Mouse (Mus musculus) adrenal gland, adult 2 months (tissue): Measurements from ENCODE around the gene Helb. TPM values are rescaled to one million over a fixed set of nuclear protein-coding genes. Genes with fewer than 3 reads are reported as not detected.
A peak's percentile ranks its signal among the peaks of the same experiment; 100 is the strongest.
"Not testable (repeated sequence)": the region's sequence is repeated elsewhere in the genome, so short reads cannot be mapped to it uniquely, and the experiment has no call there.

Experiments
- DNase-seq: peaks from one replicate; pipeline ENCODE4 v3.0.0; 2021
- long read RNA-seq: library from polyadenylated mRNA; stranded (forward); transcript quantifications from one replicate; pipeline ENCODE4 v2.0.0, GENCODE M21; 2021
- polyA plus RNA-seq: library from polyadenylated mRNA; depleted of rRNA; stranded (reverse); fragments of >200 nt; gene quantifications from 2 replicates; pipeline ENCODE4 v1.2.3, GENCODE M21; 2012; rRNA removed
- total RNA-seq, 2 experiments: library from RNA; stranded (reverse); gene quantifications; 2 replicates each; pipeline ENCODE4 v1.2.3; 2021

Helb gene
- 10 to 100 TPM in 1 of 2 experiments, 1 to 10 TPM in 1; 6.9 to 10.1 TPM for total RNA-seq
- 3.4 and 4.8 TPM in 2 replicates for polyA plus RNA-seq
- long read RNA-seq, full-length matches to known transcripts: 2 of 4 reads
- long read RNA-seq, partial matches to known transcripts: 1 of 4 reads
- long read RNA-seq, other reads (novel, unspliced or antisense): 1 of 4 reads

GRCm38 (mm10) chr10:120112507-120113396, at the start of gene Helb:
TSS of gene Helb (minus strand) at chr10:120112987.
- peak; percentile 99 for DNase-seq

- no peak for DNase-seq
Observed at GRCm38 (mm10) chr10:120160533-120160932, 47.7 kb upstream of the Helb start.

DNA sequence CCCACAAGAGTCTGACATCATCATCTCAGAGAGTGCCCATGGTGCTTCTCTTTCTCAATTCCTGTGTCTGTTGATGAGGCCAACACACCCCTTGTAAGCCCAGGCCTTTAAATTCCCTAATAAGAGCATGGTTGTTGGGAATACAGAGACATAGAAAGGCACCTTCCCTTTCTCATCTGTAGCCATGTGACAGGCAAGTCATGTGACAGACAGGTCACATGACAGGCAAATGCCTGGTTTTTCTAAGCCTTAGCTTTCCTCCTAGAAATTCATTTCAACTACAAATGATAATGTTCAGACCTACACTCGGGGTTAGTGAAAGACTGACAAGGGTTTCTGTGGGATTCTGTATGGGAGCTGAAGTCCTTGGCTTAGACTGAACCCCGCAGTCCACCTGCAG, 41.1 kb upstream of the Helb start:
- DNase-seq: no peak

- no peak for DNase-seq
Observed at GRCm38 (mm10) chr10:120151672-120152071, 38.9 kb upstream of the Helb start.

GRCm38 (mm10) chr10:120140916-120141516, 28.2 kb upstream of the Helb start:
- no peak for DNase-seq

DNA sequence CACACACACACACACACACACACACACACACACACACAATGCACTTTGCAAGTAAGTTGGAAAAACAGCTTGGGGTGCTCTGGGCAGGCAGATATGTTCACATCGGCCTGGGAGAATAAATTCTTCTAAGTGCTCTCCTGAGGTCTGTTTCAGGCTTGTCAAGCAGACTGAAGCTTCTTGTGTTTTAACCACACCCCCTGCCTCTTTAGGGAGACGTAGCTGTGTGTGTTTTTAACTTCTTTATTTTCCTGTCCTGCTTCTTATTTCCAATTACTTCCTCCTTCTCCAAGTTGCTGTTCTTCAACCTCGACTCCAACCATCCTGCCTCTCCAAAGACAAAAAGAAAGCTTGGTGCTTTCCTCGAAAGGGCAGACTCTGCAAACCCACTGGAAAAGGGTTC, 27.4 kb upstream of the Helb start:
- DNase-seq: no peak

DNA sequence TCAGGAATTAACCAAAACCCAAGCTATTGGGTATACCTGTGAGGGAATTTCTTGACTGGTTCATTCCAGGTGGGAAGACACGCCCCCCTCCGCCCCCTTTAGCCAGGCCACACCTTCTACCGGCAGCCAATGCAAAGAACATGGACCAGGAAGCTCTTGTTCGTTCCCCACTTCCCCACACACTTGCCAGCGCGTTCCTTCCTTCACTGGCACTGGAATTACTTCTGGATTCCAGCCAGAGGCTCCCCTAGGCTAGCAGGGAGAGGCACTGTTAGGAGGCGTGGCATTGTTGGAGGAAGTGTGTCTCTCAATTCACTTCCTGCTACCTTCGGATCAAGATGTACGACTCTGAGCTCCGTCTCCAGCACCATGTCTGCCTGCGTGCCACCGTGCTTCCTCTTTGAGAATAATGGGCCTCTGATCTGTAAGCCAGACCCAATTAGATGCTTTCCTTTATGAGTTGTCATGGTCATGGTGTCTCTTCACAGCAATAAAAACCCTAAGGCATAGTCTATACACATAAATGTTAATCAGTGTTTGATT, 23.3 kb upstream of the Helb start:
- no peak for DNase-seq

- DNase-seq: no peak
Observed at GRCm38 (mm10) chr10:120133697-120134096, 20.9 kb upstream of the Helb start.

DNA sequence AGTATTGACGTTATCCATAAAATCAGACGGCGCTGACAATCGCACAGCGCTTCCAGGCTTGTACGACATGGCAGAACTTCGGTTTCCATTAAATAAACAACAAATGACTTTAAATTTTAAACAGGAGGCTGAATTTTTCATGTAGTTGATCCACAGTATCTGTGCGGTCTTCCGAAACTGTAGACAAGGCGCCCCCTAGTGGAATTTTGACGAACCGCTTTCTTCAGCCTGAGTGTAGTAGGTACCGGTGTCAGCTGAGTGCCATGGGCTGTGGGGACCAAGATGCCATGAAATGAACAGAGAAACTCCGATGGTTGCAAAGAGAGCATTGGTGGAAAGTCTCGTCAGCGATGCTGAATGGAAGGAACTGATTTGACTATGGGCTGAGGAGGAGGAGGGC, 17.8 kb upstream of the Helb start:
- DNase-seq: peak; percentile 11

GRCm38 (mm10) chr10:120128601-120129277, 16.0 kb upstream of the Helb start:
- DNase-seq: no peak

DNA sequence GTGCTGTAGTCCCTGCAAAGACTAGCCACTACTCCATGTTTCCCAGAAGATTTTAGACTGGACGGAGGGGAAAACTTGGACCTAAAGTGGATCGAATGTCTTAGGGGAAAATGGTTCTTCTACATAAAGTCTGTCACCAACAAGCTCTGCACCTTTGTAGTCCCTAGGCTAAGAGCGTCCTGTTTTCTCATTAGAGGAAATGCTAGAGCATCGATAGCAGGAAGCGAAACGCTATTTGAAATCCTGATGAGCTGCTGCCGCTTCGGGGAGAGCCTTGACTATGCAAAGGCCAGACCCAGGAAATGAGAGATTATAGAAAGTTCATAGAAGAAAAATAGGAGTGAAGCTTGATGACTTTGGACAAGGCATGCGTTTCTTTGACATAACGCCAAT, 12.7 kb upstream of the Helb start:
- DNase-seq: no peak

GRCm38 (mm10) chr10:120124801-120125464, 12.1 kb upstream of the Helb start:
- peak; percentile 84 for DNase-seq

DNA sequence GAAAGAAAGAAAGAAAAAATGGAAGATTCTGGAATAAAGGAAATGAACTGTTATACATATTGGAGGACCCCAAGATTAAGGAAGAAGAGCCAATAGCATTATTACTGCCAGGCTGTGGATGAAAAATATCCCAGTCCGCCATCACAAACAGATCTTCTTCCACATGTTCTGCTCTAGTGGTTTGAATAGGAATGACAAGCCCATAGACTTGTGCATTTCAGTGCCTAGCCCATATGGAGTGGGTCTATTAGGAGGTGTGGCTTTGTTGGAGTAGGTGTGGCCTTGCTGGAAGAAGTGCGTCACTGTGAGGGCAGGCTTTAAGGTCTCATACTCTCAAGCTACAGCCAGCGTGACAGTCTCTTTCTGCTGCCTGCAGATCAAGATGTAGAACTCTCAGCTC, 10.9 kb upstream of the Helb start:
- DNase-seq: no peak

GRCm38 (mm10) chr10:120115249-120115648, 2.5 kb upstream of the Helb start:
- no peak for DNase-seq

GRCm38 (mm10) chr10:120114493-120114892, 1.7 kb upstream of the Helb start:
- no peak for DNase-seq

DNA sequence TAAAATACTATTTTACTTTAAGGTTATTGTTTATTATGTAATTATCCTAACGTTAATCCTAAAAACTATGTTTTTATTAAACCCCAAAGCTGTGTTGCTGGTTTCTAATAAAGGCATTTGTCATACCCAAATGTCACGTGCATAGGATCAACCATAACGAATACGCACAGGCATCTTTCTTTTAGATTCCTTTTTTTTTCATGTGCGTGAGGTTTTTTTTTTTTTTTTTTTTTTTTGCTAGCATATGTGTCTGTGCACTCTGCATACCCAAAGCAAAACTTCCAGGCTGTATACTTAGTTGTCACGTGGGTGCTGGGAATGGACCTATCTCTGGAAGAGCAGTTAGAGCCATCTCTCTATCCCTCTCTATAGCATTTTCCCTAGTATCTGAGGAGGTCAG, 1.2 kb upstream of the Helb start:
- no peak for DNase-seq

GRCm38 (mm10) chr10:120113482-120113881, 695 bp upstream of the Helb start:
- DNase-seq: not testable (repeated sequence)

DNA sequence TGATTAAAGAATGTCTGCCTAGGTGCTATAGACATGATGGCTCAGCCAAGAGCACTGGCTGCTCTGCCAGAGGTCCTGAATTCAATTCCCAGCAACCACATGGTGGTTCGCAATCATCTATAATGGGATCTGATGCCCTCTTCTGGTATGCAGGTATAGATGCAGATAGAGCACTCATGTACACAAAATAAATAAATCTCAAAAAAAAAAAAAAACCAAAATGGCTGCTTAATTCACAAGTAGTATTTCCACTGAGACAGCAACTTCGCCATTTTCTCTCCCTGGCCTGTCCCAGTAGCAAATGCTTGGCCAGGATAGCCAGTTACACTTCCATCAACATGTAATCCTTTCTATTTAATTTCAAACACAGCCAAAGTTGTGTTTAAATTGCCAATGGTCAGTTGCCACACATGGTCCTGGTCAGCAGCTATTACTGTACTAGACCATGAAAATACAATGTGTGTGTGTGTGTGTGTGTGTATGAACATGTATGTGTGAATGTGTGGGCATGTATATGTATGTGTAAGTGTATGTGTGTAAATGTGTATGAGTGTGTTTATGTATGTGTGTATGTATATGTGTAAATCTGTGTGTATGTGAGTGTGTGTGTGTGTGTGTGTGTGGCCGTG, 982 bp downstream of the Helb start:
- no peak for DNase-seq

- DNase-seq: no peak
Observed at GRCm38 (mm10) chr10:120100806-120101205, 12.0 kb downstream of the Helb start.

- no peak for DNase-seq
Observed at GRCm38 (mm10) chr10:120097564-120097963, 15.2 kb downstream of the Helb start.

DNA sequence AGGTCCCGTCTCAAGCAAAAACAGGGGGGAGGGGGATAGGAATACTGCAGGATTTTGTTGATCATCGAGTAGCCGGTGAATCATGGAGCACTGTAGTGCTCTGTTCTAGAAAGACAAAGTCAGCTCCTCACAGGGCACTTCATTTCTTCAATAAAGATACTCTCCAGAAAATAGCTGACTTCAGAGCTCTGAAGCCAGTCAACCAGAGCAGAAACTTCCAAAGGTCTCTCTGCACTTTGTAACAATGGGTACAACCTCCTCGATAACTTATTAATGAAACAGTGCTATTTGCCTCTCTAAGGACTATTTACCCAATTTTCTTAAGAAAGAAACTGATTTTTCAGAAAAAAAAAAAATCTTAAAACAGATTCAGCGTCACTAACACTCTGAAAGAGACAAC, 17.1 kb downstream of the Helb start:
- no peak for DNase-seq
